Mouse (Mus musculus) central nervous system, embryonic 11.5 days (tissue): ENCODE results near the gene Klf9. TPM values are rescaled to one million over a fixed set of nuclear protein-coding genes. Genes with fewer than 3 reads are reported as not detected.

Source experiments
- polyA plus RNA-seq: library from polyadenylated mRNA; depleted of rRNA; stranded (reverse); fragments of >200 nt; gene quantifications from 2 replicates; pipeline ENCODE4 v1.2.3, GENCODE M21; 2012; rRNA removed

Gene Klf9
- 0.72 and 1.2 TPM in 2 replicates for polyA plus RNA-seq

DNA sequence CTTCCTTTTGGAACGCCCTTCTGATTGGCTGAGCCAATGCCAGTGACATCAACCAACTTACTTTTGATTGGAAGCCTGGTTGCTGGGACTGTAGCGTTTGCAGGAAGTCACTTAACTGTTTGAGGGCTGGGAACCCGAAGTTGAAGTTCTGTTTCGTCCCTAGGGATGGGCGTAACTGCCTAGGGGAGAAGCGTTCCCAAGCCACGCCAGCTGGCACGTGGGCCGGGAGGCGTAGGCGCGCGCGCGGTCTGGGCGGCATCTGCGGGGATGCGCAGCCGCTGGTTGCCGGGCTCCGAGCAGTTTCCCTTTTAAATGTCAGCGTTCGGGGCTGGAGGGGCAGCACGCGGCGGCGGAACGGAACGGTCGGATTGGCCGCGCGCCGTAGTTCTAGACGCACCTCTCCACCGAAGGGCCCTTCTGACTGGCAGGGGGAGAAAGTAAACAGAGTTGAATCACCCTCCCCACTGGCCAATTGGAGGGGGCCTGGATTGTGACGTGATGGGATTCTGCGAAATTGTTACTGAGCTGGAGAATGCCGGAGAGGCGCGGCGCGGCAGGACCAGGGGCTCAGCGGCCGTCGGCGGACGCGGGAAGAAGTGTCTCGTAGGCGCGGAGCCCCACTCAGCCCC, at the start of gene Klf9:
TSS of gene Klf9 (plus strand) at position 538 of the 629 bp plus-strand sequence.

Other genes with a start within 250 kb of the Klf9 start
- 55.0 and 69.2 TPM in 2 replicates for gene Smc5, start 132.7 kb downstream of the Klf9 start, polyA plus RNA-seq